Mouse (Mus musculus) bone marrow macrophage, adult 2 months (primary cell): ENCODE results near the gene Tle4.

ENCODE experiments used
- CTCF ChIP-seq: IDR thresholded peaks from 2 replicates; pipeline ENCODE4 v1.5.1; 2012; ENCODE audit warnings: low read depth, mild to moderate bottlenecking, low read length, moderate library complexity
- POLR2A ChIP-seq: IDR thresholded peaks from 2 replicates; pipeline ENCODE4 v1.6.1; 2012; ENCODE audit warnings: mild to moderate bottlenecking, low read depth, low read length, borderline replicate concordance

- TF ChIP-seq CTCF = no peak
- no peak for TF ChIP-seq POLR2A
These were observed 95.6 kb downstream of the Tle4 start for GRCm38 (mm10) chr19:14502234-14502633.
